Mouse (Mus musculus) natural killer cell, adult 2 months (primary cell): ENCODE measurements around the gene Kdm4b.

Source experiments
- DNase-seq, 2 experiments: peaks; one replicate each; pipeline ENCODE4 v3.0.0; 2022; ENCODE audit warnings: low spot score in 2 of 2

Kdm4b gene

GRCm38 (mm10) chr17:56298238-56298637 is 27.6 kb upstream of the Kdm4b start:
- DNase-seq = no peak

DNA sequence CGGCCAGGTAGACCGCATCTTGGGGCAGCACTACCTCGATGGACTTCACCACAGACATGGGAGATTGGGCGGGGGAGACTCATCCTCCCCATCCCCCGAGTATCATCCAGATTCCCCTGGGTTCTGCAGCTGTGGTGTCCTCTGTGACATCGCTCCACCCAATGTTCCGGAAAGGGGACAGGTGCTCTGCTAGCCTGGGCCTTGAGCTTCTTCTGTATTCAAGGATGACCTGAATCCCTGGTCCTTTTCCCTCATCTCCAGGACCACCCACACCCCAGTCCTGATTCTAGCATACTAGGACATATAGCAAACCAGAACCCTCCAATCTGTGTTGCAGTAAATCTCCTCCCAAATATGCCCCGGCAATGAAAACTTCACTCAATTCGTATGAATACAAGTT is 25.7 kb upstream of the Kdm4b start, which contains the start of gene Arrdc5:
TSS of gene Arrdc5 (minus strand) at position 101 of the 400 bp plus-strand sequence.
- no peak for DNase-seq

DNA sequence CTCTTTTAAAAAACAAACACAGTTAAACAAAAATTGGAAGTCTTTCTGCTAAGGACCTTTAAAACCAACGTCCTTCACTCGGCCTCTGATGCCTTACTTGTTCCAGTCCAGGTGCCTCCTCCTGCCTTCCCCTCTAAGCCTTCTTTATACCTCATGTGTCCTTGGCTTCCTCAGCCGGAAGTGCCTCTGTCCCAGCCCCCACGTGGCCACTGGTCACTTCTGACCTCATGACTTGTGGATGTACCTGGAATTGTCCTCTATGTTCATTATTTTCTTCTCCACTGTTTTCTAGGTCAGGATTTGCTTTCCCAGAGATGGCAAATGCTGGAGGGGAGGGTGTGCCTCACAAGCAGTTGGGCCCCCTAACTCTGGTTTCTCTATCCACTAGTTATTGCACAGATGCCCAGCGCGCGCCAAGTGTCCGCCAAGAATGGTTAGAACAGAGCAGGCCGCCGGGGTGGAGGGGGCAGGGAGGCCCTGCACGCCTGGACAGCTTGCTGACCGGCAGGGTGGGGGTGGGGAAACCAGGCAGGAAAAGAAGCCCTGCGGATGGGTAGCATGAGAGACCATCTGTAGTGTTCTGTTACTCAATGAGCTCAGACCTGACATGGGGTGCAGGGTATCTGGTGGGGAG is 23.4 kb upstream of the Kdm4b start:
- no peak for DNase-seq

- peak; percentile 44 to 58 for DNase-seq
Observed at GRCm38 (mm10) chr17:56303160-56303846, 22.6 kb upstream of the Kdm4b start, which contains the start of gene Uhrf1. Gene Uhrf1, plus strand, starts transcription at chr17:56303321.

- DNase-seq = peak; percentile 96
Observed at GRCm38 (mm10) chr17:56303847-56304586, 21.8 kb upstream of the Kdm4b start.

GRCm38 (mm10) chr17:56304718-56305117 is 21.1 kb upstream of the Kdm4b start:
- DNase-seq = no peak

GRCm38 (mm10) chr17:56305156-56305555 is 20.7 kb upstream of the Kdm4b start:
- no peak for DNase-seq

DNA sequence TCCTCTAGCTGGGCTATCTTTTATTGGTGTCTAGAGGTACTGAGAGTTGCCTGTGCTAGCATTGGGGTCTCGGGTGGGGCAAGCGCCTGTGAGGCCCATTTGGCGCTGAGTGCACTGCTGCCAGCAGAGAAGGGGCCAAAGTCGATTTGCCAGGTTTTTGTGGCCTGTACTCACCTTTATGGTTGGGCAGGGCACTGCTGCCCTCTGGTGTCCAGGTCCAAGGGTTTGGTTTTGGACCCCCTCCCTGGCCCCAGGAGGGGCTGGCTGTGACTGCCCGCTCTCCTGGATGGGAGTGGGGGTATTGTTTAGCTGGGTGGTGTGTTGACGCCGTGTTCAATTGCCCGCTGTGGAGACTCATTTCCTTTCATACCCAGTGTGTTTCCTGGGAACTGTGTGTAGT is 20.0 kb upstream of the Kdm4b start:
- DNase-seq = no peak

DNA sequence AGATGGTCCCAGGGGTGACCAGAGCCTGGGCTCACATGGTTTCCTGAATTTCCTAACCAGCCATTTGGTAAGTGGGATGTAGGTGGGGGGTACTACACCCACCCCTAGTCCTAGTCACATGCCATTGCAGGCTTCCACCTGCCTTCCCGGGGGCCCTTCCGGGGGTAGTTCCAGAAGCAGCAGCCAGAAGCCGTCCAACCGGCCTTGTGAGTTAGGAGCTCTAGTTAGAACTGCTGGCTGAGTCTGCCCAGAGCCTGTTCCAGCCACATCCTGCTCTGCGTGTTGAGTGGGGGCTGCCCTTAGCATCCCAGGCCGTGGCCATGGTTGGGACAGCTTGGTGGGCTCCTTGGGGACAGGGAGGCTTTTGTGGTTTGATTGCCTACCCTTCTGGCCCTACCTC is 17.8 kb upstream of the Kdm4b start:
- DNase-seq = no peak

DNA sequence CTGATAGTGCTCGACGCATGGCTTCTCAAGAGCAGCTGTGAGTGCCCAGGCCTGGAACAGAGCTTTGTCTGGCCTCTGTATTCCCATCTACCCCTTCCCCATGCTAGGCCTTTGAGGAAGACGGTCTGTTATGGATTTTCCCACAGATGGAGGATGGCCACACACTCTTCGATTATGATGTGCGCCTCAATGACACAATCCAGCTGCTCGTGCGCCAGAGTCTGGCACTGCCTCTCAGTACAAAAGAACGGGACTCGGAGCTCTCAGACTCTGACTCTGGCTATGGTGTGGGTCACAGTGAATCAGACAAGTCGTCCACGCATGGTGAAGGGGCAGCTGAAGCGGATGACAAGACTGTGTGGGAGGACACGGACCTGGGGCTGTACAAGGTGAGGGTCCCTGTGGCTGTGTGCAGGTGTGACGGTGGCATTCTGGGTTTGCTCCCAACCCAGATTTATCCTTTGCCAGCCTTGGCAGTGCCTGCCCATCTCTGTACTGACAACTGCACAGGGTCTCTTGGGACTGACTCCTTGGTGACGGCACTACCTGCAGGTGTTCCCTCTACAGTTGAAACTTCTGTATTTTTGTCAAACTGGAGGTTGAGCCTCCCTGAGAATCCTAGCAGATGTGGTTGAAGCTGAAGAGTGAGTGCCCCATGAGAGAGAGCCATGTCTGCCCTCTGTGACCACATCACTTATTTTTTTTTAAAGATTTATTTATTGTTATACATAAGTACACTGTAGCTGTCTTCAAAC is 16.5 kb upstream of the Kdm4b start:
- DNase-seq = no peak

GRCm38 (mm10) chr17:56324419-56324818 is 1.4 kb upstream of the Kdm4b start:
- no peak for DNase-seq

DNA sequence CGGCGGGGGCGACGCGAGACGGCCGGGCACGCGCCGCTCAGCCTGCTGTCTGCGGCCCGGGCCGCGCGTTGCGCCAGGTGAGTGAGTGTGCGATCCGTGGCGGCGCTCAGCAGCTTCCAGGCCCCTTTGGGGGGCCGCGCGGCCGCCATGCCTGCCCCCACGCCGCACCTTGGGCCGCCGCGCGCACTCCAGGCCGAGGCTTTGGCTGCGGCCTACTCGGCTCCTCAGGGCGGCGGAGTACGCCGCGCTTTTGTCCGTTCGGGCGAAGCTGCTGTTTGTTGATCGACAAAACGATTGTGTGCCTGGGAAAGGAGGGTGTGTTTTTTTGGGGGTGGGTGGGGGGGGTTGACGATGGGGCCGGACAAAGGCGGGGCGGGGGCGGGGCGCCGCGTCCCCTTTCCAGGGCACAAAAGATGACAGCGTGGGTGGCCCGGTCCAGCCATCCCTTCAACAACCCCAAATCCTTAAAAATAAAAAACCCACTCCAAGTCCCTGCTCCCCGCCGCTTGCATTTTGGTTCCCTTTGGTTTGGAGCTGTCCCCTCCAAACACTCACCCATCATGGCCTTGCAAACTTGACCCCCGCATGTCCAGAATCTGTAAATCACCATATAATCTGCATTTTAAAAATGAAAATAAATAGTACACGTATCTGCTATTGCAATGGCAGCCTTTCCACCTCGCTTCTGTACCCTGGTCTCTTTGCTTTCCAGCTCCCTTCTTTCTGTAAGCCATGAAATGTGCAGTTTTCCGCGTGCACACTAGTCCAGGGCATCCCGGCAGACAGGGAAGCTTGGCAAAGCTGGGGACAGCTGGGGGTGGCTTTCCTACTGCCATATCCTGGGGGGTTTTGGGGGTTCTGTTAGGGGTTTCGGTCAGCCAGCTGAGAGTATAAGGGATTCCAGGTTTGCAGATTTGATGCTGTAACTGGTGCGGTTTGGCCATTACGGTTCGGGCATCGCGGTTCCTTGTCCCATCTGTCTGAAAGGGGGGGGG is 588 bp downstream of the Kdm4b start:
- no peak for DNase-seq

DNA sequence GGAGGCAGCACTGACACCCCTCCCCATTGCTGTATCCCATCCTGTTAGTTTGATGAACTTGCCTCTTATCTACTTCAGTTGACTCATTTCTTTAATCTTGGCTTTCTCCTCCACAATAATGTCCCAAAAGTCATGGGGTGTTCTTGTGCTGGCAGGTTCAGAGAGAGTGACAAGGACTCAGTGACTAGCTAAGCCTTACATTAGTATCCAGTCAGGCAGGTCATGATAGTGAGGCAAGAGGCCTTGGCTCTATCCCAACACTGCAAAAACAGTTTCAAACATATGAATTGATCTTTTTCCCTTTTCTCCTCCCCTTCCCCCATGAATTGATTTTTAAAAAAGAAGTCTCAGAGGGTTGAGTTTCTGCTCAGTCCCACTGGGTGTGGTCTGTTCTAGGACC is 3.4 kb downstream of the Kdm4b start:
- DNase-seq = no peak

DNA sequence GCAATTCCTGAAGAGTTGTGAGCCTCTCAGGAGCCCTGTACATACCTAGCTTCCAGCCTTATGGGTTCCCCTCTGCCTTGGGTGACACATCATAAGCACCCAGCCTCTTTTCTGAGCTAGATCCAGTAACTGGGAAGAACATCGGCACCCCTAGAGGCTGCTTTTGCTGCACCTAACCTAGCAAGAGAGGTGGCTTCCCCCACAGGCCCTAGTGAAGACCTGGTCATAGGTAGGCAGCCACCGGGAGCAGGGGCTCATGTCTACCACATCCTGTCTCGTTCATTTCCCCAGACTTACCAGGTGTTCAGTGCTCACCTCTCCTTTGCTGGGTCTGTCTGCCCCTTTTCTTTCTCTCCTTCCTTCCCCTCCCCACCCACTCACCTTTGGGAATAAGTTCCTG is 4.5 kb downstream of the Kdm4b start:
- DNase-seq = peak in 1 of 2 experiments; percentile 18

- no peak for DNase-seq
Observed at GRCm38 (mm10) chr17:56331256-56331655, 5.4 kb downstream of the Kdm4b start.

DNA sequence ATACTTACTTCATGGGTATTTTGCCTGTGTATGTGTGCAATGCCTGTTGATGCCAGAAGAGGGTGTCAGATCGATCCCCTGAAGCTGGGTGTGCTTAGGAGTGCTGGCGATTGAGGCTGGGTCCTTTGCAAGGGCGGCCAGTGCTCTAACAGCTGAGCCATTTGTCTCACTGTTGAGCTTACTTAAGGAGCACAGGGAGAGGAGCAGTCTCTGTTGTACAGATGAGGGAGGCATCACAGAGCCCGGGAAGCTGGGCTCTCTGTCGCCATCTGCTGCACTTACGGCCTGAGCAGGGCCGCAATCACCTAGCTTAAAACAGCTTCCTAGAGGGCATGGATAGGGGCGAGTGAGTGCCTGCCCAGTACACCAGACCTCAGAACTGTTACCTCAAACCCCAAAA is 7.1 kb downstream of the Kdm4b start:
- no peak for DNase-seq

DNA sequence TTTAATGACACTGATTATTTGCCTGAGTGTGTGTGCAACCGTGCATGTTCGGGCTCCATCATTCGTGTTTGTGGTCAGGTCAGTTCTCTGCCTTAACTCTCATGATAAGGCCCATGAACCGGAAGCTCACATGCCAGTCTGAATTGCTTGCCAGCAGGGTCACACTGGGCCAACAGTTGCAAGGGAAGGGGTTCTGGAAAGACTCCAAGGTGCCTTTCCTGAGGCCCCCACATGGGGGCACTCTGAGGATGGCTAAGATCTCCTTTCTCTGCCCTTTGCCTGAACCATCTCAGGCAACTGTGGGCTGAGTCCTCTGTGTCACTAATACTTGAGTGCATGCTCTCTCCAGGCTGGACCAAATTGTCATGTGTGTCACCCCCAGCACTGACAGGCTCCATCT is 11.3 kb downstream of the Kdm4b start:
- peak; percentile 30 to 65 for DNase-seq

GRCm38 (mm10) chr17:56337791-56338190 is 11.9 kb downstream of the Kdm4b start:
- DNase-seq = no peak

- DNase-seq = peak; percentile 30 to 72
Observed at GRCm38 (mm10) chr17:56338909-56339308, 13.0 kb downstream of the Kdm4b start.

GRCm38 (mm10) chr17:56340717-56341116 is 14.9 kb downstream of the Kdm4b start:
- DNase-seq = no peak

DNA sequence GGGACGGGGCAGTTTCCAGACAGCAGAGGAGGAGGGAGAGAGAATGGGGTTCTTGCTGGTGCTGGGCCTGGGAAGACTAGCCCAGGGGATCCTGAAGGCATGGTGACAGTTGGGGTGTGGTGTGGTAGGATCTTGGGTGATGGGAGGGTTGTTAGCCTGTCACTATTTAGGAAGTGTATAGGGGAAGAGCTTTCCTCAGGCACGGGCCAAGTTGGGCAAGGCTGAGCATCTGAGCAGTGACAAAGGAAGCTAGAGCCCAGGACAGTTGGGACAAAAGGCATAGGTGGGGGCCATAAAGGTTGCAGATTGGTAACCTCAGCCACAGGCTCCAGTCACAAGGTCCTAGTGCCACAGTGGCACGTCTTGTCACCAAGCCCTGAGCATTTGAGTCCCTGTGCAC is 17.6 kb downstream of the Kdm4b start:
- no peak for DNase-seq
